Mouse (Mus musculus) neural tube, embryonic 11.5 days (tissue): ENCODE results near the gene Papss2. TPM values are rescaled to one million over a fixed set of nuclear protein-coding genes. Genes with fewer than 3 reads are reported as not detected.

ENCODE experiments used
- ATAC-seq: fragments of 200-750 bp; cut with Nextera tagmentation; 2 replicates; pipeline ENCODE4 v1.8.0; 2017; ENCODE audit warnings: moderate number of reproducible peaks, mild to moderate bottlenecking, moderate TSS enrichment, moderate library complexity; ENCODE audit not compliant: insufficient read depth, low FRiP score, low TSS enrichment
- DNase-seq: peaks from one replicate; pipeline ENCODE4 v3.0.0-alpha.2; 2015; ENCODE audit warnings: low spot score
- H3K27ac ChIP-seq: fragments of 300-500 bp; sonication (generic); 2 replicates; pipeline ENCODE4 v1.5.1; 2014; ENCODE audit warnings: low read depth, mild to moderate bottlenecking, low read length
- H3K27me3 ChIP-seq: fragments of 300-500 bp; sonication (generic); 2 replicates; pipeline ENCODE4 v1.6.1; 2014; ENCODE audit warnings: mild to moderate bottlenecking, low read length, mixed read lengths; ENCODE audit not compliant: control insufficient read depth, insufficient read depth
- H3K36me3 ChIP-seq: fragments of 300-500 bp; sonication (generic); 2 replicates; pipeline ENCODE4 v1.6.1; 2014; ENCODE audit warnings: mild to moderate bottlenecking, low read length, moderate library complexity, mixed read lengths; ENCODE audit not compliant: control insufficient read depth, insufficient read depth
- H3K4me1 ChIP-seq: fragments of 300-500 bp; sonication (generic); 2 replicates; pipeline ENCODE4 v1.6.1; 2014; ENCODE audit warnings: low read length, mixed read lengths; ENCODE audit not compliant: control insufficient read depth, insufficient read depth
- H3K4me2 ChIP-seq: fragments of 300-500 bp; sonication (generic); 2 replicates; pipeline ENCODE4 v1.6.1; 2014; ENCODE audit warnings: low read depth, mild to moderate bottlenecking, moderate library complexity
- H3K4me3 ChIP-seq: fragments of 300-500 bp; sonication (generic); 2 replicates; pipeline ENCODE4 v1.5.1; 2014; ENCODE audit warnings: low read depth, low read length
- H3K9ac ChIP-seq: fragments of 300-500 bp; sonication (generic); 2 replicates; pipeline ENCODE4 v1.6.1; 2014; ENCODE audit warnings: mild to moderate bottlenecking, low read length
- H3K9me3 ChIP-seq: fragments of 300-500 bp; sonication (generic); 2 replicates; pipeline ENCODE4 v1.6.1; 2016; ENCODE audit warnings: low read length; ENCODE audit not compliant: control insufficient read depth
- WGBS: fragments of 180-500 bp; shearing (Covaris S2); extraction: QIAGEN DNeasy Blood & Tissue Kit; methylation state at CpG from one replicate; pipeline ENCODE4 v1.1.7; 2014; 5-methylcytosine and 5-hydroxymethylcytosine counted together
- polyA plus RNA-seq: library from polyadenylated mRNA; unstranded; fragments of >200 nt; fragmentation: Nextera tagmentation; extraction: Ambion mirVana; gene quantifications from 2 replicates; pipeline ENCODE4 v1.2.1, GENCODE M21; 2014

Gene Papss2
- polyA plus RNA-seq, 1 experiment from 2014 or later: 1.6 TPM

DNA sequence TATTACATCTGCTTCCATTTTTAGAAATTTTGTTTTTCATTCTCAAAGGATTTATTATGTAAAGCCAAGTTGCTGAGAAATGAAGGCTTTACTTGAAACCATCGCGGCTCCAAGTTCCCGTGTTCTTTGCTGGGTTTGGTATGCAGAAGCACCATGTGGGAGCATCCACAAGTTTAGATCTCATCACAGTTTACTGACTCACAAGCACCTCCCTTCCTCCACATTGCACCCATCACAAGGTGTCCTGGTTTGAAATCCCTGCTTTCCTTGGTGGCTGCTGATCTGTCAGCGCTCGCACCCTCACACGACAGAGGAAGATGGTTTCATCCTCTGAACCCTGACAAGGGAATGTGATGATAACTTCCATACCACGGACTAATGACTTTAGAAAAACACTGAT is 45.9 kb downstream of the Papss2 start:
- Histone ChIP-seq H3K9me3 (no peaks in the 10 kb centered on the region), H3K27ac (no peak overlapping the region), H3K36me3 (no peaks in the 10 kb centered on the region), H3K4me3 (no peak overlapping the region), H3K4me2 (no peak overlapping the region), H3K4me1 (no peaks in the 10 kb centered on the region), H3K9ac (no peak overlapping the region), H3K27me3 (no peaks in the 10 kb centered on the region)
- DNase-seq (no peak), ATAC-seq (no peak)
- WGBS: 92% methylated on average over 7 of the region's 7 CpGs

DNA sequence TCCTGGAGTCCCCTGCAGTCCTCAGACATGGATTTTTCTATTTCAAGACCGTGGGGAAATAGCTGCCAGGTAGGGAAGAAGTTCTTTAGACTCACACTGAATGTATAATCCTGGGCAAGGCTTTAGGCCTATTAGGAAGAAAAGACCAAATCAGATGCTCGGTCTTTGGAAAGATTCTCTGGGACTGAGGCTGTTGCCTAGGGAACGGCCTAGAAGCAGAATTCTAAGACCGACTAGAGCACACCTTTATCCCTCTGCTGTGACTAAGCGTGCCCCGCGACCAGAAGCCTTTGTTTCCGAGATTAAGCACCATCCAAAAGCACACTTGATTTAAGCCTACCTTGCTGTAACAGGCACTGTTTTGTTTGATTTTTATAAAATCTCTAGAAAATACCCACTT is 46.4 kb downstream of the Papss2 start:
- H3K4me1 ChIP-seq: no peaks in the 10 kb centered on the region
- no peaks in the 10 kb centered on the region for H3K9me3 ChIP-seq
- no peak overlapping the region for H3K27ac ChIP-seq
- no peak for DNase-seq
- H3K27me3 ChIP-seq: no peaks in the 10 kb centered on the region
- H3K9ac ChIP-seq: no peak overlapping the region
- no peak overlapping the region for H3K4me2 ChIP-seq
- no peak overlapping the region for H3K4me3 ChIP-seq
- no peaks in the 10 kb centered on the region for H3K36me3 ChIP-seq
- 81% methylated on average over 8 of the region's 8 CpGs for WGBS
- no peak for ATAC-seq

DNA sequence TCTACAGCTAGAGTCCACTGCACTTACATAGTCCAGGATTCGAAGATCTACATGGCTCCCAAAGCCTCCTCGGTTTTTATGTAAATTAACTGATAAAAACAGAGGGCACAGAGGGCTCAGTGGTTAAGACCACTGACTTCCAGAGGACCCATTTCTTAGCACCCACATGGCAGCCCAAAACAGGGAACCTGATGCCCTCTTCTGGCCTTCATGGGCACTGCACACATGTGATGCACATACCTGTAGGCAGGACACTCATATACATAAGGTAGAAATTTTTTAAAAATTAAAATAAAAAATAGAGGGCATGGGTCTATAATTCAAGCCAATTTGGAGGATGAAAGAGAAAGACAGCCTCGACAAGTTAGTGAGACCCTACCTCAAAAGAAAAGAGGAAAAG is 48.1 kb downstream of the Papss2 start:
- Histone ChIP-seq H3K9ac (no peak overlapping the region), H3K36me3 (no peaks in the 10 kb centered on the region), H3K27me3 (no peaks in the 10 kb centered on the region), H3K9me3 (no peaks in the 10 kb centered on the region), H3K27ac (no peak overlapping the region), H3K4me2 (no peak overlapping the region), H3K4me3 (no peak overlapping the region), H3K4me1 (0 out of 2 replicates have a peak, but pooled peaks cover 5% of the 10 kb centered on the region)
- ATAC-seq (no peak), DNase-seq (no peak)
- WGBS: 89% methylated on average over 3 of the region's 3 CpGs

DNA sequence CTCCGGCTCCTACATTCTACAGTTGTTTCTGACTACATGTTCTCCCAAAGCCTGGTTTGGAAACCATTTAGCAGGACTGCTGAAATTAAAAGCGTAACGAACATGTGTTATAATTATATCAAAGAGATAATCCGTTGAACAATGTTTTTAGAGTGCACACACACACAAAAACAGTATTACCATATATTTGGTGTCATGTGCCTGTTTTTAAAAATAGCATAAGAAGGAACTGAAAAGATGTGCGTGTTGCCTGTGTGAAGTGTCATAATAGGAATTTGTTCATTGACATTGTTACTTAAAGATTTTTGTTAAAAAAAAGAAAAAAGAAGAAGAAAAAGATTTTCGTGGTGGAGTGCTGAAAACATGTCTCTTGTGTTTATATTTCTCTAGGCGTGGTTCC is 50.3 kb downstream of the Papss2 start:
- Histone ChIP-seq H3K36me3 (no peaks in the 10 kb centered on the region), H3K4me1 (0 out of 2 replicates have a peak, but pooled peaks cover 5% of the 10 kb centered on the region), H3K9ac (no peak overlapping the region), H3K27ac (no peak overlapping the region), H3K27me3 (no peaks in the 10 kb centered on the region), H3K4me2 (no peak overlapping the region), H3K4me3 (no peak overlapping the region), H3K9me3 (no peaks in the 10 kb centered on the region)
- ATAC-seq (no peak), DNase-seq (no peak)
- WGBS: 92% methylated on average over 7 of the region's 7 CpGs

DNA sequence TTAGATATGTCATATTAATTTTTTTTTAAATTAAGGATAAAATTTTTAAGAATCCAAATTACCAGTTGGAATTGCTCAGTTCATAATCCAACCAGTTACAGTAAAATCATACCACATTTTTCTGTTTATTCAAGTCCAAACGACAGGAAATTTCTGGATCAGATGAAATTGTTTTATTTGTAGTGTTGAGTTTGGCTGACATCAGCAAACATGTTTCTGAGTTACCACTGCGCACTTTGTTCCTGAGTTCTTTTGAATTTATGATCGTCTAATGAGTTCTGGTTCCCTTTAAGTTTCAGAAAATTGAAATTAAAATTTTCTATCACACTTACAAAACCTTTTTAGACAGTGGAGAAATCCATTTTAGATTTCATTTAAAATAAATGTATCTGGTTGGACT is 50.8 kb downstream of the Papss2 start:
- Histone ChIP-seq H3K27me3 (no peaks in the 10 kb centered on the region), H3K4me1 (0 out of 2 replicates have a peak, but pooled peaks cover 5% of the 10 kb centered on the region), H3K9me3 (no peaks in the 10 kb centered on the region), H3K36me3 (no peaks in the 10 kb centered on the region), H3K4me2 (no peak overlapping the region), H3K27ac (no peak overlapping the region), H3K9ac (no peak overlapping the region), H3K4me3 (no peak overlapping the region)
- ATAC-seq: no peak
- no peak for DNase-seq
- WGBS: 93% methylated on average over 3 of the region's 3 CpGs

DNA sequence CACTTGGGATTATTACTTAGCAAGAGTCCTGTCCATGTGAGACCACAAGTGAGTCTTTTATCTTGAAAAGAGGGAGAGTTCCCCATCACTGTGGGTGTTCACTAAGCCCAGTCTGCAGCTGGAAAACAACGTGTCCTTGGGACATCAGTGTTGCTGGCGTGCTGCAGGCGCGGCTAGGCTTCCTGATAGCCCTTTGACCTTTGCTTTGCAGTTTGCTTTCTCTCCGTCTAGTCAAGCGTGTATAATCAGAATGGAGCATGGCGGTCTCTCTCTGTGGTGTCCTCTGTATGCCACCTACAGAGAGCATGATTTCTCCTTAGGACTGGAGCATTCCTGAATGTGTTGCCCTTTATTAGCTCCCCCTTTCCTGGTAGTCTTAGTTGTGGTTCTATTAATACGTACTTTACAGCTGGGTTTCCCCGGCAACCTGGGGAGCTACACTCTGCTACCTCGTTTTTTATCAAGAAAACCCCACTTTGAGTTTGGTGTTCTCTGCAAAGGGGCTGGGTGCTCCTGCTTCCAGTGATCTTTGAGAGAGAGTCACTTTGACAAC is 52.5 kb downstream of the Papss2 start:
- 30% methylated on average over 10 of the region's 10 CpGs for WGBS
- peak; percentile 37 for DNase-seq
- Histone ChIP-seq H3K36me3 (no peaks in the 10 kb centered on the region), H3K4me1 (0 out of 2 replicates have a peak, but pooled peaks cover 5% of the 10 kb centered on the region), H3K27ac (no peak overlapping the region), H3K9me3 (no peaks in the 10 kb centered on the region), H3K4me2 (no peak overlapping the region), H3K27me3 (no peaks in the 10 kb centered on the region), H3K4me3 (no peak overlapping the region), H3K9ac (no peak overlapping the region)
- ATAC-seq: no peak

DNA sequence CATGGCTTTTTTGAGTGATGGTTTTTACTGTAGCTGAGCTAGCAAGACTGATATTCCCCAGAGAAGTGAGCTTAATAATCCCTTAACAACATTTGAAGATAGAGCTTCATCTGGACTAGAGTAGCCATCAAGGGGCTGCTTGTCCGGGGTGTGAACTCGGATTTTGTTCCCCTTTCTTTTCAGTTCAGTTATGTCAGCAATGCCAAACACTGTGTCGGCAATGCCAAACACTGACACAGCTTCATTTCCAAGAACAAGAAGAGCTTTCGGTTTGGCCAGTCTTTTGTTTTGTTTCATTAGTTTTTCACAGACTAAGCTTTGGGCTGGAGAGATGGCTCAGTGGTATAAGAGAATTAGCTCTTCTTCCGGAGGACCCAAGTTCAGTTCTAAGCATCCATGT is 55.5 kb downstream of the Papss2 start:
- whole genome bisulfite sequencing: 99% methylated on average over 5 of the region's 5 CpGs

DNA sequence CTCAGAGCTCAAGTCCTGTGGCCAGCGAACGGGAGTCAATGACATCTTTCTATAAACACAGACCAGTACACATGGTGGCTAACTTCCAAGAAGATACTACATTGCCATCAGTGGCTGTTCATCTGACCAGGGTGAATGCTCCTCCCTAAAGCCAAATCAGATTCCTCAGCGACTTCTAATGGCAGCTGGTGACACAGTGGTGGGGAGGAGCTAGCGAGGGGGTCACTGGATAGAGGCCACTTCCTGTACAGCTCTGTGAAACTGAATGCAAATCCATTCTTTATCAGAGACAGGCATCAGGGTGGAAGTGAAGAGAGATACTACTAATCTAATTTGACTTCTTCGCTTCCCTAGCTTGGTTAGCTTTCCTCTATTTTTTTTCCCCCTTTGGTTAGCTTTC is 57.5 kb downstream of the Papss2 start:
- Histone ChIP-seq H3K36me3 (no peaks in the 10 kb centered on the region), H3K27ac (no peak overlapping the region), H3K9ac (no peak overlapping the region), H3K9me3 (no peaks in the 10 kb centered on the region), H3K27me3 (no peaks in the 10 kb centered on the region), H3K4me2 (no peak overlapping the region), H3K4me3 (no peak overlapping the region), H3K4me1 (0 out of 2 replicates have a peak, but pooled peaks cover 2% of the 10 kb centered on the region)
- no peak for ATAC-seq
- 85% methylated on average over 5 of the region's 5 CpGs for WGBS
- no peak for DNase-seq

More for the DNA sequence above, 55.5 kb downstream of the Papss2 start:
- 0 out of 2 replicates have a peak, but pooled peaks cover 5% of the 10 kb centered on the region for H3K4me1 ChIP-seq
- no peak overlapping the region for H3K4me3 ChIP-seq
- H3K27me3 ChIP-seq: no peaks in the 10 kb centered on the region
- DNase-seq: no peak
- H3K36me3 ChIP-seq: no peaks in the 10 kb centered on the region
- no peak overlapping the region for H3K27ac ChIP-seq
- no peak for ATAC-seq
- no peak overlapping the region for H3K4me2 ChIP-seq
- no peak overlapping the region for H3K9ac ChIP-seq
- H3K9me3 ChIP-seq: no peaks in the 10 kb centered on the region

DNA sequence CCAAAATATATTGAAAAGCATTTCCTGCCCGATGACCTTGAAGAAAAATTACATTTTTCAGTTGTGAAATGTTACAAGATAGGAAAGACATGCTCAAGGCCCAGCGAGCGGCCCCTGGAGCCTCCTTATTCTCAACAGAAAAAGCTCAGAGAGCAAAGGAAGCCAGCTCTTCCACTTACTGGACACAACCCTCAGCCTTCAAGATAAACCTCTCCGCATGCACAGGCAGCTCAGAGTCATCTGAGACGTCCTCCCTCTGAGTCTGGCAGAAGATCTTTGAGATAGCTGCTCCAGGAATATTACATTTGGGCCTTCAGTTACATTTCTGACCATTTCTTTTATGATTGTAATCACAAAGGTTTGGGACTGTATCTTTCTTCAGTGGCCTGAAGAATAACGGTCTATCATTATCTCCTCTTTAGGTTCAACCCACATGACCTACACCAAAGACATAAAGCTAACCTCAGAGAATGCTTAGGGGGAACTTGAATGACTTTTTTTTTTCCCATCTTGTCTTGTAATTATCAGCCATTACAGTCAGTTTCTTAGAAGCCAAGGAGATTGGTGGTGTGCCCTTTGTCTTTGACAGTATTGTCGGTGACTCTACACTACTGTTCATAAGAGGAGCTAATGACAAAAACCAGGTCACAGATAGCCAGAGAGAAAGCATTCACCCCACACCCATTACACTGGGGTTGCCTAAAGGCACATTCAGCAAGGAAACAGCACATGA is 58.2 kb downstream of the Papss2 start:
- Histone ChIP-seq H3K27me3 (no peaks in the 10 kb centered on the region), H3K4me1 (no peaks in the 10 kb centered on the region), H3K9ac (no peak overlapping the region), H3K4me2 (no peak overlapping the region), H3K4me3 (no peak overlapping the region), H3K36me3 (no peaks in the 10 kb centered on the region), H3K27ac (no peak overlapping the region), H3K9me3 (no peaks in the 10 kb centered on the region)
- ATAC-seq: no peak
- DNase-seq: no peak
- WGBS: 87% methylated on average over 7 of the region's 7 CpGs
